Mouse (Mus musculus): ENCODE measurements around the gene Nthl1. TPM values are rescaled to one million over a fixed set of nuclear protein-coding genes. Genes with fewer than 3 reads are reported as not detected.

Gene Nthl1
- 1 to 10 TPM; 1.8 to 3.4 (median 2.2) TPM for total RNA-seq (2022)

DNA sequence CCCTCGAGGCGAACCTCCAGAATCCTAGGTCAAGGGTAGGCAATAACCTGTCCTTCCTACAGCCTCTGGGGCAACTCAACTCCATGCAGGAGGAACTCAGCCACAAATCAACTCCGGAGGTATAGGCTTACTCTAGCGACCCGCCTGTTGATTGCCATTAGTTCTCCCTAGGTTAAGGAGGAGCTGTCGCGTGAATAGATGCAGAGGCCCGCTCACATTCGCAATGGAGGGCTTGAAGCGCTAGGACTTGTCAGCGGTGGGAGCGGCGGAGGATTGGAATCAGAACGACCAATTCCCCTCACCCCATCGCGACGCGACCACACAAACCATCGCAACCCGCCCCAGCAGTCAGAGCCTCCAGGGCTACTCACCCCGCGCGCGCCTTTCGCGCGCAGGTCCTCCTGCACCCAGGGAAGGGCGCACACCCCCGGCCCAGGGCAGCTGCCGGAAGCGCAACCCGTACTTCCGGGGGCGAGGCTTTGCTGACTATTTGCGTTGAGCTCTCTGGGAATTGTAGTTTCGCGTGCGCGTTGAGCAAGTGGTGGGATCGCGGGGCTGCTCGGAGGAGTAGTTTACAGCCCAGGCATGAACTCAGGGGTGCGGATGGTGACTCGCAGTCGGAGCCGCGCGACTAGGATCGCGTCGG lies at the start of gene Nthl1, which contains the start of gene Tsc2:
Gene Nthl1, plus strand, starts transcription at position 514 of the 646 bp plus-strand sequence.
Gene Tsc2, minus strand, starts transcription at position 464 of the 646 bp plus-strand sequence.
- DNase-seq (ENCODE audit: low spot score in 2 of 2): peak; percentile 67 to 72

DNA sequence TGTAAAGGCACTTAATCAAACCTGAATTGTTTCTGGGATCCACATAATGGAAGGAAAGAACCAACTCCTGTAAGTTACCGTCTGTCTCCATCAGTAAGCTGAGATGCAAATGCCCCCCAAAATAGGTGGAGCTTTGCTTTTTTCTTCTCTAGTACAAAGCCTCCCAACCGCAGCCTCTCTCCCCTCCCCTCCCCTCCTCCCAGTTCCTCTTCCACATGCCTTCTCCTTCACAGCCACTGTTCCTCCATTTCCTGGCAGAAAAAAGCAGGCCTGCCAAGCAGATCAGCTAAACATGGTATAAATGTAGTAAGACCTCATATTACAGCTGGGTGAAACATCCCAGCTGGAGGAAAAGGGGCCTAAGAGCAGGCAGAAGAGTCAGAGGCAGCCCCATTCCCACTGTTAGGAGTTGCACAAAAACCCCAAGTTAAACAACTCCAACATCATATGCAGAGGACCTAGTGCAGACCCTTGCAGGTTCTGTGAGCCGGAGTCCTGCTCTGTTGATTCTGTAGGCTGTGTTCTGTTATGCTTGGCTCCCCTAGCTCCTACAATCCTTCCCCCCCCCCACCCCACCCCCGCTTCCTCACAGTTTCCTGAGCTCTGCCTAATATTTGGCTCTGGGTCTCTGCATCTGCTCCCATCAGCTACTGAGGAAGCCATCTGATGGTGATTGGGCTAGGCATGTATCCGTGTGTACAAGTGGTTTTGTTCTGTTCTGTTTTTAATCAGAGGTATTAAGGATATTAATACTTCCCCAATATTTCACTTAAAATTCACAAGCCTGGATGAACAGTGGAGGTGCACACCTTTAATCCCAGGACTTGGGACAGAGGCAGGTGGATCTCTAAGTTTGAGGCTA lies 48.6 kb upstream of the Nthl1 start:
- DNase-seq (ENCODE audit: low spot score in 2 of 2): no peak

DNA sequence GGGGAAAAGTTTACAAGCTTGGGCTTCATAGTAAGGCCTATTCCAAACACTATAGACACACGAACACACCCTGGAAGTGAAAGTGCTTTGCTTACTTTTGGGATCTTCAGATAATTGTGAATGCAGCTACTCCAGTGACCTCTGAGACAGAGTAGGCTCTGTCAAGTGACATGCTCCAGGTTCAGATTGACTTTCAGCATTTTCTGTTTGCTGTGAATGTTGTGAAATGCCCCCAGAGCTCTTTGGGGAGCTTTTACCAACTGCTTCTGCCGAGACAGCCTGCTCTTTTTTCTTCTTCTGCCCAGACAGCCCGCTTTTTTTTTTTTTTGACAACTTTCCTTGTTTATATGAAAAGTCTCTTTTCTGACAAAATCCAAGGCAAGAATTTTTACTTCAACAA lies 48.0 kb upstream of the Nthl1 start:
- DNase-seq (ENCODE audit: low spot score in 2 of 2): no peak

DNA sequence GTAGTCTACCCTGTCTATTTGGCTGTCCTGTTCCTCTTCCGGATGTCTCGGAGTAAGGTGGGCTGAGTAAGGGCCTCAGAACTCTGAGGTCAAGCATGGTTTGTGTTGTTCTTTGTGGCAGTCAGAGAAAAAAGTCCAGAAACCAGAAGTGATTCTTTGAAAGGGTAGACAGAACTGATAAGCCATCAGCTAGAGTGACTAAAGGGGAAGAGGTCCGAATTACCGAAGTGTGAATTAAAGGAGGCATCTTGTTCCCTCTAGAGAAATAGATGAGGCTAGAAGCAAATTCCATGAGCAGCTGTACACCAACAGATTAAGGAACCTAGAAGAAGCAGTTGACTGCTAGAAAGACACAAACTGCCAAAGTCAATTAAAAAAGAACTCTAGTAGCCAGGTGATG lies 45.9 kb upstream of the Nthl1 start:
- no peak for DNase-seq (ENCODE audit: low spot score in 2 of 2)

DNA sequence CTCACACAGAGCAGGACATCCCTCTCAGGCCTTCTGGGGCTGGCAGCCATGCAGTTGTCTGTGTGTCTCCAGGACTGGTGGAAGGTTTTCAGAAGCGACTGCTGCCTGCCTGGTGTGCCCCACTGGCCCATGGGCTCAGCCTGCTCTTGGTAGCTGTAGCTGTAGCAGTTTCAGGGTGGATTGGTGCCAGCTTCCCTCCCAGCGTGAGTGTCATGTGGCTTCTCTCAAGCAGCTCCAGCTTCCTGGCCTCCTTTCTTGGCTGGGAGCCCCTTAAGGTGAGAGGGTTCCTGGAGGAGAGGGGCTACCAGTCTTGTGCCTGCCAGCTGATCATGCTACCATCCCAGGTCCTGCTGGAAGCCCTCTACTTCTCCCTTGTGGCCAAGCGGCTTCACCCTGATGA lies 41.5 kb upstream of the Nthl1 start:
- DNase-seq (ENCODE audit: low spot score in 2 of 2): peak in 1 of 2 experiments; percentile 29

DNA sequence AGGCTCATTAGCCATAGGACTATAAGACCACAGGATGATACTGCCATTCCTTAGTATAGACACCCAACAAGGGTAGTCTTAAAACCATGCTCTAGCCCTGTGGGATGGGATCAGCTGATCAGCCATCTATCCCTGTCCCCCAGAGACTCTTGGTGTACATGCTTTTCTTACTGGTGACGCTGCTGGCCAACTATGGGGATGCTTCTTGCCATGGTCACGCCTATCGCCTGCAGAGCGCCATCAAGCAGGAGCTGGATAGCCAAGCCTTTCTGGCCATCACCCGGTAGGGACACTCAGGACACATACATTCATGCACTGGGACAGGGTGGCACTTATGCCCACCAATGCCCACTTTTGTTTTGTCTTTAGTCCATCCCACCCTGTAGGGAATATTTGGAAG lies 40.8 kb upstream of the Nthl1 start:
- DNase-seq (ENCODE audit: low spot score in 2 of 2): no peak

DNA sequence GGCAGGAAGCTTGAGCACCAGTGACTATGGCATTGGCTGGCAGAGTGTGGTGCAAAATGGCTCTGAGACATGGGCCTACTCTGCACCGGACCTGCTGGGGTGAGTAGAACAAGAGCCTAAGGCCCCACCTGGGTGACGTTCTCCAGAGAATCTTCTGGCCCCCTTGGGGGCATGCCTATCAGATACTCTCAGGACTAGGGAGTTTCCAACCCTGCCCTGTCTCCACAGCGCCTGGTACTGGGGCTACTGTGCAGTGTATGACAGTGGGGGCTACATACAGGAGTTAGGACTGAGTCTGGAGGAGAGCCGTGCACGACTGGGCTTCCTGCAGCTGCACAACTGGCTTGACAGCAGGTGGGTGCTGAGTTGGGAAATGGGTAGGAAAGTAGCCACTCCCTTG lies 39.2 kb upstream of the Nthl1 start:
- DNase-seq (ENCODE audit: low spot score in 2 of 2): no peak

DNA sequence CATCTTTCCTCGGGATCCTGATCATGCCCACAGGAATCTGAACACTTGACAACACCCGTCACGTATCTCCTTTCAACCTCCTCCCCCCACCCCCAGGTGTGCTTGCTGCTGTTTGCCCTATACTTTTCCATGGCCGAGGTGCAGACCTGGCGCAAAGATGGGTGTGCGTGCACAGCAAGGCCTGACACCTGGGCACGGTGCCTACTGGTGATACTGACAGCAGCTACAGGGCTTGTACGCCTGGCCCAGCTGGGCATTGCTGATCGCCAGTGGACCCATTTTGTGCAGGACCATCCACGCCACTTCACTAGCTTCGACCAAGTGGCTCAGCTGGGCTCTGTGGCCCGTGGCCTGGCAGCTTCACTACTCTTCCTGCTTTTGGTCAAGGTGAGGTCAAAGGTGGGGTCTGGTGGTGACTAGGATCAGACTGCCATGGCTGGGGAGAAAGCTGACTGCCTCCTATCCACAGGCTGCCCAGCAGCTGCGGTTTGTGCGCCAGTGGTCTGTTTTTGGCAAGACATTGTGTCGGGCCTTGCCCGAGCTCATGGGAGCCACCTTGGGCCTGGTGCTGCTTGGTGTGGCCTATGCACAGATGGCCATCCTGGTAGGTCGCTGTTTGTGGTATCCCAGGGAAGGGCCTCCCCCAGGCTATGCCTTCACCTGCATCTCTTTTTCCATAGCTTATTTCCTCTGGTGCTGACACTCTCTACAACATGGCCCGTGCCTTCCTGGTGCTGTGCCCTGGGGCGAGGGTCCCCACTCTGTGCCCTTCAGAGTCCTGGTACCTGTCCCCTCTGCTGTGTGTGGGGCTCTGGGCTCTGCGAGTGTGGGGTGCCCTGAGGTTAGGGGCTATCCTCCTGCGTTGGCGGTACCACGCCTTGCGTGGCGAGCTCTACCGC lies 38.2 kb upstream of the Nthl1 start:
- DNase-seq (ENCODE audit: low spot score in 2 of 2): no peak

DNA sequence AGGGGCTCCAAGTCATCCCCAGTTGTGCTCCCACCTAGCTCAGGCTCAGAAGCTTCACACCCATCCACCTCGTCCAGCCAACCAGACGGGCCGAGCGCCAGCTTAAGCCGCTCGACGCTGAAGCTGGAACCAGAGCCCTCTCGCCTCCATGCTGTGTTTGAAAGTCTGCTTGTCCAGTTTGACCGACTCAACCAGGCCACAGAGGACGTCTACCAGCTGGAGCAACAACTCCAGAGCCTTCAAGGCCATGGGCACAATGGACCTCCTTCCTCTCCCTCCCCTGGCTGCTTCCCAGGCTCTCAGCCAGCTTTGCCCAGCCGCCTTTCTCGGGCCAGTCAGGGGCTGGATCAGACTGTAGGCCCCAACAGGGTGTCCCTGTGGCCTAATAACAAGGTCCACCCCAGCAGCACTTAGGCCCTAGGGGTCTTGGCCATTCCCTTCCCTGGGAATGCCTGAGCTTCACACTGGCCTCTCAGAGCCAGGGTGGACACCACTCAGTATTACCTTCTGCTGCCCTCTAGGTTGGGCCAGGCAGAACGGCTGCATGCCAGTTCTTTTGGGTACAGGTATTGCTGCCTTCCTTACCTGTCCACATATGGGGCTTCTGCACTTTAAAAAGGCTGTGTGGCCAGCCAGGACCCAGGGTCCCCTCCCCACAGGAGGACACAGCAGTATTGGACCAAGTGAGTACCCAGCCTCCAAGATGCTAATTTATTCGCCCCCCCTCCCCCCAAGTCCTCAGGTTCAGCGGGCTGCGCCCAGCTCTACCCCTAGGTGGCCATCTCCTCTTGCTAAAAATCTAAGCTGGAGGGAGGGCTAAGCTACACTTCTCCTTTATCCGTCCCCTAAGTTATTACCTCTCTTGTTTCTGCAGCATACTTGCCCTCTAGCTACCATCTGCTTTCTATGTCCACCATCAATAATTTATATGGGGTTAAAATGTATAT lies 37.1 kb upstream of the Nthl1 start:
- no peak for DNase-seq (ENCODE audit: low spot score in 2 of 2)

DNA sequence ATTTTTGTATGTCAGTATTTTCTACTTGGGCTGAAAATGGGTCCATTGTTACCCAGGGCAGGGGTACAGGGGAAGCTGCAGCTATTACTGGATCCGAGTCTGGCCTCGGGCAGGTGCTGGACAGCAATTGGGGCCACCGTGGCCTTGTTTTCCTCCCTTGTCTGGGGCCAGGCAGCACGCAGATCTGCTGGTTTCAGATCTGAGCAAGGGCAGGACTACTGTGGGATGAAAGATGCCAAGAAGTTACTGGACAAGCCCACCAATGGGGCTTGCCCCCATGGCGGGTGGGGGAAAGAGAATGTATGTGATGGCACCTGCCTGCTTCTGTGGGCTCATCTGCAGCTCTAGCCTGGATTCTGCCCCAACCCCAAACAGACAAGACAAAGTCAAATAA lies 36.4 kb upstream of the Nthl1 start:
- DNase-seq (ENCODE audit: low spot score in 2 of 2): no peak

DNA sequence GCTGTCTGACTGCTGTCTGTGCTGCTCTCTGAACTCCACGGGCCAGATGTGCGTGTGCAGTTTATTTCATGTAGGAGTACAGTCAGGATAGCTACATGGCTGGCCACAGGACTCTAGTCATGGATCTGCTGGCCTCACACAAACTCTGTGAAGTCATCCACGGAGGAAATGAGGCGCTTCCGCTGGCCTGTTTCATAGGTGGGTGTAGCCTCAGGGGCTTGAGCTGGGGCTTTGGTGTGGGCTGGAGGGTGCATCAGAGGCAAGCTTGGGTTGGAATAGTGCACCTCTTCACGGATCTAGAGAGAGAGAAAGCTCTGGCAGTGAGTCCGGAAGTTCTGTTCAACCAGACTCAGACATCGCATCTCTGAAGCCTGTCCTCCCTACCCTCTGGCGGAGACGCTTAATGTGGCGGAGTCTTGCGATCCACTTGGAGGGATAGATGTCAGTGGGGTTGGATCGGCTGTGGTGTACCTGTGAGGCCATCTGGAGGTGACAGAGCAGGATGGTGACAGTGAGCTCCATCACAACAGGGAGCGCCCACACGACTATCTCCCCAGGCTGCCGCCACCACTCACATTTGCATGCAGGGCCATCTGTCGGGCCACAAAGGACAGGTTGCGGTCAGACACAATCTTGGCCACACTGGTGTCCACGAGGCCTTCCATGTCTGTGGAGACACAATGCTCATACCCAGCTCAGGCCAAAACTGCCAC lies 35.9 kb upstream of the Nthl1 start:
- no peak for DNase-seq (ENCODE audit: low spot score in 2 of 2)

DNA sequence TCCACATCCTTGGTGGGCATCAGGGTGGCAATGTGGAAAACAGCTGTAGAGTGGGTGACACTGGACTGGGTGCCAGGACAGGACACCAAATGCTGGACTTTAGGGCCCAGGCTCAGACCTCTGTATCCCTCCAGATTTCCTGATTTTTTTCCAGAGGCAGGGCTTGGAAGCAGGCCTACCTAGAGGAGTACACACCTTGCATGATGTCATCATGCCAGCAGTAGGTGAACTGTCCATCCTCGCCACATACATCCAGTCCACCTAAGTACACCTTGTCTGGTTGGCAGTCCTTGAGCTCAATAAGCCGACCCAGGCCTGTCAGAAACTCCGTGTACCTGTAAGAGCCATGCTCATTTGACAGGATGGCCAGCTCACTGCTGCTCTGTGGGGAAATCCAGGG lies 34.5 kb upstream of the Nthl1 start:
- DNase-seq (ENCODE audit: low spot score in 2 of 2): no peak

DNA sequence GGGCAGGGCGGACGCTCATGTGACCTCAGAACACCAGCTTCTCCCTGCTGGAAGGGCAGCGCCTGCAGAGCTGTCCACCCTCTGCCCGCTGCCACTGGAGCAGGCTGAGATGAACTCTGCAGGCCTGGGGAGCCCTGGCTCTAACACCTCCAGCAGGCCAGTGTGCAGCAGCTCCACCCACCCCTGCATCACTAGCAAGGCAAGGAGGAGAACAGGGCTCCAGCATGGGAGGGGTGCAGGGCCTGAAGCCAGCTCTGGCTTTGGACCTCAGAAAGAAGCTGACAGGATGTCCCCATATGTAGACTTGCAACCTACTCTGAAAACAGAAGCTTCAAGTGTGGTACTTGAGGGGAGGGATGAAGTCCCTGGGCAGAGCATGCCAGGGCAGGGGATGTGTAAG lies 32.0 kb upstream of the Nthl1 start:
- no peak for DNase-seq (ENCODE audit: low spot score in 2 of 2)

DNA sequence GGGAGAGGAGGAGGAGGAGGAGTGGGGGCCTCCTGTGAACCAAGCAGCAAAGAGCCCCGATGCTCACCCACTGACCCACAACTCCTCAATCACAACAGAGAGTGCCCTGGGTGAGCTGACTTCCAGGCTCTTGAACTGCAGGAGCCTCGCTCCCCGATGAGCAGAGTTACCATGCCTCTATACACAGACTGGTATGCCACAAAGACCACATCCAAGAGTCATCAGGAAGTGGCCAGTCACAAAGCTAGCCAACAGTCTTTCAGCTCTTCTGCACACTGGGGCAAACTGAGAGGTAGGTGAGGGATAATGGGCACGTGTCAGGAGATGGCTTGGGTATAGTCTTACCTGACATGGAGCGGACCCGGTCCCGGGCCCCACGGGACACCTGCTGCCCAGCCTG lies 28.5 kb upstream of the Nthl1 start:
- DNase-seq (ENCODE audit: low spot score in 2 of 2): no peak

DNA sequence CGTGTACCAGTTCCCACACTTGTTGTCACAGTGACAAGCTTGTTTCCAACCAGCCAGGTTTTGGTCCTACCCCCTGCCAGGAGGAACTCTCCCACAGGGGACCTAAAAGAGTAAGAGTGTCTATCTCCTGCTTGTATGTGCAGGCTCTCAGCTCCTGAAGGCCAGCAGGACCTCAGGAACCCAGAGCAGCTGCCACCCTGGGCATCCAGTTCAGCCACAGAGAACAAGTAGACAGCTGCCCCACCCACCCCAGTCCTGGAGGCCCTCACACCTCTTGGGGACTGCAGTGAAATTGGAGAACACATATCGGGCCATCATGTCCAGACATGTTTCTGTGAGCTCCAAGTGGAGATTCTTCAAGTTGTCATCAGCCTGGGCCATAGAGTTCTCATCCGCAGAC lies 27.9 kb upstream of the Nthl1 start:
- no peak for DNase-seq (ENCODE audit: low spot score in 2 of 2)

DNA sequence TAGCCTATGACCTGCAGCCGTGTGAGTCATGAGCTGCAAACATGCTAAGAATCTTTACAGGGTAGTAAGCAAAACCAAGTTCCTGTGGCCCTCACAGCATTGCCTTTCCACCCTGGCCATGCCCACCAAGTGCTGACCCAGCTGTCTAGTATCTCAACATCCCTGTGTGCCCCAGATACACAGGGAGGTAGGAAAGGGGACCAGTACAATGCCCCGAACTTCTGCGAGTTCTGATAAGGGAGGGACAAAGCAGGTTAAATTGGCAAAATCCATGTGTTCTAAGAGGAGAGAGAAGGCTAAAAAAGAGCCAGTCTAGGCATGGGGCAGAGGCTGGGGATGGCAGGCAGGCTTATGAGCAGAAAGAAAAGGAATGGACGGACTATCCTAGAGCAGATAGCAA lies 24.1 kb upstream of the Nthl1 start:
- no peak for DNase-seq (ENCODE audit: low spot score in 2 of 2)

DNA sequence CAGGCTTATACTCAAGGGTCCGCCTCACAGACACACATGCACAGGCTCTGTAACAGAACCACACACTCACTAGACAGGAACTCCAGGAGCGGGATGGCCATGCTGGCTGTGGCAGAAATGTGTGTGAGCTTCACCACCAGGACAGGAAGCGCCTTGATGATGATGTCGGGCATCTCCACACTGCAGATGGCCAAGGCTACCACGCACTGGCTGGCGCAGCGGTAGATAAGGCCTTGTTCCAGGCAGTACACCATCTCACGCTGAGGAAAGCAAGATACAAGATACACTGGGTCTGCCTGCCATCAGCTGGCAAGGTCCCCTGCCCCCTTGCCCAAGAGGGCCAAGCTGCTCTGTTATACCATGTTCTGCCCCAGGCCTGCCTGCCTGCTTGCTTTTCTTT lies 23.6 kb upstream of the Nthl1 start:
- no peak for DNase-seq (ENCODE audit: low spot score in 2 of 2)

DNA sequence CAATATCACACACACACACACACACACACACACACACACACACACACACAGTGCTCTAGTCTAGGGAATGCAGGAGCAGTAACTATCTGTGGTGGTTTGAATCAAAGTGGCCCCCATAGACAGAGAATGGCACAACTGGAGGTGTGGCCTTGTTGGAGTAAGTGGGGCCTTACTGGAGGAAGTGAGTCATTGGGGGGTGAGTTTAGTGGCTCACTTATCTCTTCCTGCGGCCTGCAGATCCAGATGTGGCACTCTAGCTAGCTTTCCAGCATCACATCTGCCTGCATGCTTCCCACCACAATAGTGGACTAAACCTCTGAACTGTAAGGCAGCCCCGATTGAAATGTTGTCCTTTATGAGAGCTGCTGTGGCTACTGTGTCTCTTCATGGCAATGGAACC lies 21.8 kb upstream of the Nthl1 start:
- DNase-seq (ENCODE audit: low spot score in 2 of 2): no peak

DNA sequence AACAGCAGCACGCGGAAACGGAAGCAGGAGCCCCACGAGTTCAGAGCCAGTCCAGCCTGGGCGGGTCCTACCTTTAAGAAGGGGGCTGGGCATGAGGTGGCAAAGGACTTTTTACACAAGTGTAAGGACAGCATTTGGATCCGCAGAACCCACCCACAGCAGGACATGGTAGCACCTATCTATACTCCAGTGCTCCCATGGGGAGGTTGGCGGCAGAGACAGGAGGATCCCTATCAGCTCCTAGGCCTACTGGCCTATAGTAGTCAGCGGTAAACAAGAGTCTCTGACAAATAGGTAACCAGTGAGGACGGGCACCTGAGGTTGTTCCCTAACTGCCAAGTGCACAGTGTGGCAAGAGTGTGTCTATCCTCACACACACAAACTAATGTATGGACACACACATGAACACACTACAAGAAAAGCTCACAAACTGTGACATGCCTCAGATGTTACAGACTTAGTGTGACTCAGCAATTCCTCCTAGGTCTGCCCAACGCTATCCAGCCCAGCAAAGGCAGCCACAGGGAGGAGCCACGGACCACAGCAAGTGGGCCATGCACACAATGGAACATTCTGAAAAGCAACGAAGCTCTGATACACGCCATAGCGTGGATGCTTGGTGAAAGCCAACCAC lies 14.8 kb upstream of the Nthl1 start:
- no peak for DNase-seq (ENCODE audit: low spot score in 2 of 2)

DNA sequence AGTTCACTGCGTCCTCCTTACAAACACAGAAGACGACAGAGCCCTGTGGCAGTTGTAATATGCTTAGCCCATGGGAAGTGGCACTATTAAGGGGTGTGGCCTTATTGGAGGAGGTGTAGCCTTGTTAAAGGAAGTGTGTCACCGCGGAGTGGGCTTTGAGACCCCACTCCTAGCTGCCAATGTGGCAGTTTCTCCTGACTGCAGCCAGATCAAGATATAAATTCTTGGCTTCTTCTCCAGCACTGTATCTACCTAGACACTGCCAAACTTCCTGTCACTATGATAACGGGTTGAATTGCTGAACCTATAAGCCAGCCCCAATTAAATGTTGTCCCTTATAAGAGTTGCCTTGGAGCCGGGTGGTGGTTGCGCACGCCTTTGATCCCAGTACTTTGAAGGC lies 7.0 kb upstream of the Nthl1 start:
- DNase-seq (ENCODE audit: low spot score in 2 of 2): no peak

Measured in gastrocnemius, adult 8-10 months (tissue).